Mouse (Mus musculus) left cerebral cortex, postnatal 25 days (tissue): Measurements from ENCODE around the gene Ate1. TPM values are rescaled to one million over a fixed set of nuclear protein-coding genes. Genes with fewer than 3 reads are reported as not detected.

Experiments used
- DNase-seq, 2 experiments: peaks; one replicate each; pipeline ENCODE4 v3.0.0; 2022; ENCODE audit warnings: low spot score in 2 of 2, mixed read lengths in 1 of 2
- intact Hi-C: fragments of 180-260 bp; cut with DNase I; formaldehyde crosslinking; loops from one replicate; pipeline ENCODE4 v1.15.1; 2025
- total RNA-seq, 2 experiments: library from RNA; stranded (reverse); gene quantifications; 2 replicates each; pipeline ENCODE4 v1.2.3; 2021

Ate1 gene
- total RNA-seq, 2 experiments from 2014 or later: 55.8 to 59.0 TPM

- DNase-seq: no peak
- intact Hi-C loops: no loop called here
These were observed 151.9 kb downstream of the Ate1 start for GRCm38 (mm10) chr7:130368036-130368826.

GRCm38 (mm10) chr7:130367222-130368035 lies 152.7 kb downstream of the Ate1 start:
- intact Hi-C loops: no loop called here
- DNase-seq: no peak

GRCm38 (mm10) chr7:130365711-130366110 lies 154.5 kb downstream of the Ate1 start:
- intact Hi-C loops: no loop called here
- no peak for DNase-seq

Other genes starting within 250 kb of the Ate1 start
- 10 to 100 TPM; 31.9 to 34.9 TPM for gene Nsmce4a, start 52.7 kb upstream of the Ate1 start, total RNA-seq
- 10 to 100 TPM; 62.2 to 62.7 TPM for gene Tacc2, start 57.1 kb upstream of the Ate1 start, total RNA-seq